Mouse (Mus musculus): ENCODE measurements at regions not wholly inside any gene's neighbourhood (a gene's known extent, or its start where the extent isn't known, plus 50 kb on each side); places are given as distances from the start of the nearest gene placed in this dataset.
"Not testable (repeated sequence)": the region's sequence is repeated elsewhere in the genome, so short reads cannot be mapped to it uniquely, and the experiment has no call there.

GRCm38 (mm10) chr8:8919582-8920503 lies 229.5 kb upstream of the Arglu1 start:
- no peak for DNase-seq

- DNase-seq: no peak
These were observed 228.7 kb upstream of the Arglu1 start for GRCm38 (mm10) chr8:8919040-8919439.

GRCm38 (mm10) chr8:8907478-8908165 lies 217.3 kb upstream of the Arglu1 start:
- no peak for DNase-seq

- no peak for DNase-seq
These were observed 202.7 kb upstream of the Arglu1 start for GRCm38 (mm10) chr8:8892996-8893395.

GRCm38 (mm10) chr8:8877286-8877685 lies 187.0 kb upstream of the Arglu1 start:
- no peak for DNase-seq

- DNase-seq: no peak
These were observed 186.6 kb upstream of the Arglu1 start for GRCm38 (mm10) chr8:8876879-8877278.

- DNase-seq: no peak
These were observed 186.1 kb upstream of the Arglu1 start for GRCm38 (mm10) chr8:8876469-8876868.

GRCm38 (mm10) chr8:8871938-8872337 lies 181.6 kb upstream of the Arglu1 start:
- DNase-seq: no peak

GRCm38 (mm10) chr8:8871039-8871438 lies 180.7 kb upstream of the Arglu1 start:
- DNase-seq: no peak

- DNase-seq: no peak
These were observed 180.2 kb upstream of the Arglu1 start for GRCm38 (mm10) chr8:8870487-8870886.

- DNase-seq: no peak
These were observed 179.0 kb upstream of the Arglu1 start for GRCm38 (mm10) chr8:8869338-8869737.

- DNase-seq: no peak
These were observed 177.6 kb upstream of the Arglu1 start for GRCm38 (mm10) chr8:8867924-8868323.

GRCm38 (mm10) chr8:8867126-8867777 lies 176.9 kb upstream of the Arglu1 start:
- DNase-seq: no peak

GRCm38 (mm10) chr8:8862767-8863166 lies 172.4 kb upstream of the Arglu1 start:
- DNase-seq: no peak

GRCm38 (mm10) chr8:8861331-8861940 lies 171.1 kb upstream of the Arglu1 start:
- DNase-seq: peak; percentile 53

- no peak for DNase-seq
These were observed 168.3 kb upstream of the Arglu1 start for GRCm38 (mm10) chr8:8858636-8859035.

GRCm38 (mm10) chr8:8852656-8853366 lies 162.5 kb upstream of the Arglu1 start:
- no peak for DNase-seq

- DNase-seq: no peak
These were observed 160.9 kb upstream of the Arglu1 start for GRCm38 (mm10) chr8:8851271-8851670.

GRCm38 (mm10) chr8:8850766-8851165 lies 160.4 kb upstream of the Arglu1 start:
- DNase-seq: no peak

- no peak for DNase-seq
These were observed 157.3 kb upstream of the Arglu1 start for GRCm38 (mm10) chr8:8847579-8847978.

GRCm38 (mm10) chr8:8842326-8842725 lies 152.0 kb upstream of the Arglu1 start:
- no peak for DNase-seq

GRCm38 (mm10) chr8:8836166-8836565 lies 145.8 kb upstream of the Arglu1 start:
- not testable (repeated sequence) for DNase-seq
